Mouse (Mus musculus): ENCODE measurements around the gene Aars2.

DNA sequence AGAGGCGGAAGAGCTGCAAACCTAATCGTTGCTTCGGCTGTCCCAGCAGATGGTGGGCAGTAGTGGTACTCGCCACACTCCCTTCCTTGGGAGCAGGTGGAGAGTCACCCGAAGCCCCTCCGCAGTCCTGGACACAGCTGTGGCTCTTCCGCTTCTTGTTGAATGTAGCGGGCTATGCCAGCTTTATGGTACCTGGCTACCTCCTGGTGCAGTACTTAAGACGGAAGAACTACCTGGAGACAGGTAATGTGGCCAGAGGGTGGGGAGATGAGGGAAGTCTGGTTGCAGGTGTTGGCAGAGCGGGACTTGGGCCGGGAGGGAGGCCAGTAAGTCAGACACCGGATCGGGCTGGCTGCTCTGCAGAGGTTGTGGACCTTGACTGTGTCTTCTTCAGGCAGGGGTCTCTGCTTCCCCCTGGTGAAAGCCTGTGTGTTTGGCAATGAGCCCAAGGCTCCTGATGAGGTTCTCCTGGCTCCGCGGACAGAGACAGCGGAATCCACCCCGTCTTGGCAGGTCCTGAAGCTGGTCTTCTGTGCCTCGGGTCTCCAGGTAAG lies 58.0 kb downstream of the Aars2 start:
- TF ChIP-seq CTCF (IDR thresholded peaks at IDR 0.05; ENCODE audit: low read depth) (no peak), EP300 (IDR thresholded peaks at IDR 0.05; ENCODE audit: low read depth) (no peak)
